Mouse (Mus musculus) effector memory CD4-positive, alpha-beta T cell, adult 7 months (primary cell): ENCODE data around the gene Cdc20b. TPM values are rescaled to one million over a fixed set of nuclear protein-coding genes. Genes with fewer than 3 reads are reported as not detected.

Source experiments
- polyA plus RNA-seq: library from polyadenylated mRNA; unstranded; fragments of 100-300 nt; shearing (Covaris generic); gene quantifications from one replicate; pipeline ENCODE4 v1.2.1, GENCODE M21; 2017

The Cdc20b gene
- not detected for polyA plus RNA-seq

GRCm38 (mm10) chr13:113034950-113035421, at the start of gene Cdc20b:
TSS of gene Cdc20b (plus strand) at chr13:113035111.

DNA sequence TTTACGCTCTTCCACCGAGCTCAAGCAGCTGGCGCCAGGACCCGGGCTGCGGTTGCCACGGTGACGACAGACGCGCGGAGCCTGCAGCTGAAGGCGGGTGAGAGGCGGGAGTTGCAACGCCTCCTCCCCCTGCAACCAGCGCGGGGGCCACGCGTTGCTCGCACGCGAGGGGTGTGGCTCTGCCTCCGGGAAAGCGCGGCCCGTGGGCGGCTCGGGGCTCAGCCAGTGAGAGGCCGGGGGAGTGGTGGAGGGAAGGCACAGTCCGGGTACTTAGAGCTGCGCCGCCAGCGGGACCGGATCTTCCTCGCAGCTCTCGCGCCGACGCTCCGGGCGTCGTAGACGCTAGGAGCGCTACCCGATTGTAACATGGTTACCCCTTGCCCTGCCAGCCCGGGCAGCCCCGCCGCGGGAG, 47.4 kb upstream of the Cdc20b start, which contains the start of gene Ccno:
Gene Ccno (plus strand): TSS at position 271 of the 412 bp plus-strand sequence.

DNA sequence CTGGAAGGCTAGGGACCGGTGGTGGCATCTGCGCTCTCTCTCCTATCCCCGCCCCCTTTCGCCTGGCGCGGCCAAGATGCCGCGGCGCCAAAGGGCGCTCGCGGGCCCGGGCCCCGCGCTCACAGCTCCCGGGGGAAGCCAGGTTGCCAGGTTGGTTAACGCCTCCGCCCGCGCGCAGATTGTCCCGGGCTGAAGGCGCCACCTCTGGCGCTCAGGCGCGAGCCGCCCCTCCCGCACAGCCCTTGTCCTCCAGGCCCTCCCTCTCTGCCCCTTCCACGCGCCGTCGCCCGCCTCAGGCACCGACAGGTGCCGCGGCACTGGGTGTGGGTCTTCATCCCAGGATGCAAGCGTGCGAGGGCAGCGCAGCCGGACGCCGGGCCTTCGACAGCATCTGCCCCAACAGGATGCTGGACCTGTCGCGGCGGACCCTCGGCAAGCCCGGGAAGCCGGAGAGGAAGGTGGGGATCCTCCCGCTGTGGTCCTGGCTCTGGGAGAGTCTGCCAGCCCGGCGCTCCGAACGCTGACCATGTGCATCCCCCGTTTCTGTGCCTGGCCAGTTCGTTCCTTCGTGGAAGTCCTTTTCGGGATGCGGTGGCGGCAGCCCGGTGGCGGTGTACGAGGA, 41.3 kb upstream of the Cdc20b start, which contains the start of gene Mcidas:
Gene Mcidas (plus strand): TSS at position 315 of the 622 bp plus-strand sequence.

GRCm38 (mm10) chr13:113046211-113046883, 11.4 kb downstream of the Cdc20b start, which contains the start of gene Gpx8:
TSS of gene Gpx8 (minus strand) at chr13:113046410.

DNA sequence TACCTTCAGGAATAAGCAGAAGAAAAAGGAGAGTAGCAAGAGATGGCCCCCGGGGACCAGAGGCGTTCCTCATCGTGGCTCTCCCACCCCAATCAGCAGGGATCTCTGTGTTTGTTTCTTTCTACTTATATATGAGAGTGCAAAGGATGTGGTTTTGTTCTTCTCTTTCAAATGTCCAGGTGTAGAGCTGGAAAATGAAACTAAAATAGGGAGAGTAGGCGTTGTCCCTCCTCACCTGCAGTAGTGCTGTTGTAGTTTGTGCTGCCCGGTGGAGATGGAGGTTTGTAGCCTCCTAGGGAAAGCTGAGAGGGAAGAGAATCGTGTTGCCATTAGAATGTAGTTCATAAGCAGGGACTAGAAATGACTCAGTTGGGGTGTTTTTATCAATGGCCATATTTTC, 66.0 kb downstream of the Cdc20b start, which contains the start of gene Gzma:
Gene Gzma (minus strand): TSS at position 103 of the 400 bp plus-strand sequence.

Other genes with a start within 250 kb of the Cdc20b start
- not detected for gene Plpp1, start 234.3 kb upstream of the Cdc20b start, polyA plus RNA-seq
- 65.1 TPM for gene Mtrex, start 107.7 kb upstream of the Cdc20b start, polyA plus RNA-seq
- 17.4 TPM for gene Dhx29, start 107.7 kb upstream of the Cdc20b start, polyA plus RNA-seq
- gene Ccno, start 47.3 kb upstream of the Cdc20b start, polyA plus RNA-seq = 1.5 TPM
- 0.21 TPM for gene Mcidas, start 41.3 kb upstream of the Cdc20b start, polyA plus RNA-seq
- gene Gpx8, start 11.3 kb downstream of the Cdc20b start, polyA plus RNA-seq = not detected
- 1.6 TPM for gene Gzma, start 65.9 kb downstream of the Cdc20b start, polyA plus RNA-seq
- 2.0 TPM for gene Esm1, start 174.5 kb downstream of the Cdc20b start, polyA plus RNA-seq
- 22.6 TPM for gene Gzmk, start 190.8 kb downstream of the Cdc20b start, polyA plus RNA-seq